Mouse (Mus musculus): ENCODE results near the gene Sst.
"Not testable (repeated sequence)": the region's sequence is repeated elsewhere in the genome, so short reads cannot be mapped to it uniquely, and the experiment has no call there.

Sst gene

DNA sequence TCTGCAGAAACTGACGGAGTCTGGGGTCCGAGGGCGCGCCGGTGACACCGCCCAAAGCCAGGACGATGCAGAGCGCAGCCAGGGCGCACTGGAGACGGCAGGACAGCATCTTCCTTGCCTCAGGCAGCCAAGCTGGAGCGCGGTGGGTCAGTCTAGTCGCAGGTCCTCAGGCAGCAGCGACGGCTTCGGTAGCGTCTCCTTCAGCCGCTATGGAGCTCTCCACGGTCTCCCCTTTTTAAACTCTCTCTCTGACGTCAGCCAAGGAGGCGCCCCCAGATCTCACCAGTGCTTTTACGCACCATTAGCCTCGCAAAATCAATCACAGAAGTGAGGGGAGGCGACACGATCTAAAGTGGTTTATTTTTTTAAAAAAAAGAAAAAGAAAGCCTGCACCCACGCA is at the start of gene Sst:
Gene Sst (minus strand): TSS at position 323 of the 400 bp plus-strand sequence.
- no peak for DNase-seq

- DNase-seq, result no peak
Observed at GRCm38 (mm10) chr16:23934397-23934796, 43.6 kb upstream of the Sst start.

DNA sequence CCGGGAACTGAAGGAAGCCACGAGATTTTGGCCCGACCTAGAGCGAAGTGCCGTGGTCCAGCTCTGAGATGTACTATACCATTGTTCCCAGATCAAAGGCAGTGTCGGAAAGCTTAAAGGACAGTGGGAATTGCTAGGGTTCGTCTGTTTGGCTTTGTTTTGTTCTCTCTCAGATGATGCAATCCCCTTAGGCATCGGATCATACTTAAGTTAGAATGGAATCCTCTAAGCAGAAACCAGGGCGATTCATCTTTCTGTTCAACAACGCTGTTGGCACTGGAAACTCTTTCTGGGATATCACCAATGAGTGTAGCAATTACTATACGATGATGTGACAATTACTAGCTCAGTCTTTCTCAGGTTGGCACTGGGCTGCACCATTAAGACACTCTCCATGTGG is 41.5 kb upstream of the Sst start, which contains the start of gene Rtp2:
Gene Rtp2 (minus strand): TSS at position 101 of the 400 bp plus-strand sequence.
- no peak for DNase-seq

- no peak for DNase-seq
Observed at GRCm38 (mm10) chr16:23931275-23931674, 40.5 kb upstream of the Sst start.

- no peak for DNase-seq
Observed at GRCm38 (mm10) chr16:23930426-23931073, 39.8 kb upstream of the Sst start.

GRCm38 (mm10) chr16:23927301-23928114 is 36.8 kb upstream of the Sst start:
- DNase-seq, result peak in 1 of 2 experiments; percentile 5

DNA sequence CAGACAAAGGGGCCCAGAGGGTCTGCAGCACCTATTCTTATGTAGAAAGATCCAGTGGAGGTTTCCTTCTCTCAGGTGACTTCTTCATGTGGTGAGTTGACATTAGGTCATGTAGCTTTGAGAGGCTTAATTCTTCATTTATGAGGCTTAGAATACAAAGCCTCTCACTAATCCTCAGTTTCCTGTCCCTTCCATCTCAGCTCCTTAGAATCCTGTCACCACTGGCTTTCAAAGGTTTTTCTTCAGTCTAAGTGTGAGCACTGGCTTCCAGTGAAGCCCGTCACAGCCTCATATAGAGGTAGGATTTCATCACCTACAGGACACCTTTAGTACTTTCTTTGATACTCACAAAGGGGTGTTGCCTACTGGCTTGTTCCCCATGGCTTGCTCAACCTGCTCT is 32.1 kb upstream of the Sst start:
- no peak for DNase-seq

GRCm38 (mm10) chr16:23921697-23922096 is 30.9 kb upstream of the Sst start:
- no peak for DNase-seq

DNA sequence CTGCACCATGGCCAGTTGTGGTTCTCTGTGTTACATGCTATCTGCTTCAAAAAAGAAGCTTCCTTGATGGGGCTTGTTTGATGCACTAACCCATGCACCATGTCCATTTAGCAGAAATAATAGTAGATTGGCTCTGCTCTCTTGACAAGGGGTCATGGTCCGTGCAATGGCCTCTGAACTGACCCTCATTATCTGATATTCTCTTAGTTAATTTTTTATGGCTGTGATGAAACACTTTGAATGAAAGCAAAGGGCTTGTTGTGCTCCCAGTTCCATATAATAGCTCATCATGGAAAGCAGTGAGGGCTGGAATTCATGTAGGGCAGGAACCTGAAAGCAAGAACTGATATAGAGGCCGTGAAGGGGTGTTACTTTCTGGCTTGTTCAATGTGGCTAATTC is 28.7 kb upstream of the Sst start:
- no peak for DNase-seq

DNA sequence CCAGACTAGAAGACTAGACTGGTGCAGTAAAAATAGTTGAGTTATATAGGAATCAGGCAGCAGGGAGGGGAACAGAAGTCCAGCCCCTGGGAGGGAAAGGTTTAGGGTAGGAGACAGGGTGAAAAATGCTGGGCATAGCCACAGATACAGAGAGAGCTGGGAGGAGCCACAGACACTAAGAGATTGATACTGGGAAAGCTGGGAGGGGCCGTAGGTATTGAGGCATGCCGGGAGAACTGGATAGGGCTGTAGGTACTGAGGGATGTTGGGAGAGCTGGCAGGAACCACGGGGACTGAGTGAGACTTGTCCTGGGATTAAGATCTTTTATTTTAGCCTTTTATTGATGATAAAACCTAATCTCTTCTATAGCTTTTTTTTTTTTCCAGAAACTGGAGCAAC is 22.6 kb upstream of the Sst start:
- no peak for DNase-seq

- DNase-seq, result no peak
Observed at GRCm38 (mm10) chr16:23912741-23913140, 22.0 kb upstream of the Sst start.

GRCm38 (mm10) chr16:23909015-23909354 is 18.2 kb upstream of the Sst start:
- DNase-seq, result not testable (repeated sequence)

GRCm38 (mm10) chr16:23908076-23909014 is 17.6 kb upstream of the Sst start:
- DNase-seq, result not testable (repeated sequence)

- DNase-seq, result not testable (repeated sequence)
Observed at GRCm38 (mm10) chr16:23906586-23906985, 15.8 kb upstream of the Sst start.

- DNase-seq, result no peak
Observed at GRCm38 (mm10) chr16:23901411-23901810, 10.7 kb upstream of the Sst start.

GRCm38 (mm10) chr16:23900061-23900460 is 9.3 kb upstream of the Sst start:
- DNase-seq, result no peak

DNA sequence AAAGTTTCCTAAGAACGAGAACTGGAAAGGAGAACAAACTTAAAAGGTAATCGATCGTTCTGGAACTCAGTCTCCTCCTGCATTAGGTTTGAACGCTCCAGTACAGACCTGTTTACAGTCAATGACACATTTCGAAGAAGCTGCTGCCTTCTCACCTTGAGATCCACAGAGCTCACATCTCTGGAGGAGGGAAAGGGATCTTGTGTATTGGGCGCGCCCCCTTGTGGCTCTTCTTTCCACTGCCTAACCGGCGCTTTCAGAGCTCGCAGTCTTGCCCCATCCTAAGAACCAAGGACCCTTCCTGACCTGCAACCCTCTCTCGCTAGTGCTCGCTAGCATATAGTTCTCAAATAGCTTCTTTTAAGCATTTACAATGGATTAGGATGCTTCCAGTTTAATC is 8.1 kb upstream of the Sst start:
- peak; percentile 82 to 90 for DNase-seq

- peak; percentile 66 to 80 for DNase-seq
Observed at GRCm38 (mm10) chr16:23897984-23898586, 7.3 kb upstream of the Sst start.

DNA sequence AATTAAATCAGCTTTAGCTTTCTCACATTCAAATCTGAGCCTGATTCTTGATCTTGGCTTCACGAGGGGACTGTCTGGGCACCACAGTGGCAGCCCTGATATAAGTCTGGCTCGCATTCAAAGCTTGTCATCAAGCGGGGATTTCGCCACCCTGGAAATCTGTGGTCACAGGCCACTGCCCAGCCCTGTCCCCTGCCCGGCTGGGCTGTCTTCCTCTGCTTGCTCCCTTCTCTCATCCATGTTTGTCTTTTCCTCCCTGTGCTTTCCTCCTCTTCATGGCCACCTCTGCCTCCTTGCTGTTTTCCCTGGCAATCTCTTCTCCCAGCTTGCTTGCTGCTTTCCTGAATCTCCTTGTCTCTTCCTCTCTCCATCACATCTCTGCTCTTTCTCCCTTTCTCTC is 6.7 kb upstream of the Sst start:
- peak in 1 of 2 experiments; percentile 8 for DNase-seq

- DNase-seq, result no peak
Observed at GRCm38 (mm10) chr16:23895135-23895534, 4.4 kb upstream of the Sst start.

DNA sequence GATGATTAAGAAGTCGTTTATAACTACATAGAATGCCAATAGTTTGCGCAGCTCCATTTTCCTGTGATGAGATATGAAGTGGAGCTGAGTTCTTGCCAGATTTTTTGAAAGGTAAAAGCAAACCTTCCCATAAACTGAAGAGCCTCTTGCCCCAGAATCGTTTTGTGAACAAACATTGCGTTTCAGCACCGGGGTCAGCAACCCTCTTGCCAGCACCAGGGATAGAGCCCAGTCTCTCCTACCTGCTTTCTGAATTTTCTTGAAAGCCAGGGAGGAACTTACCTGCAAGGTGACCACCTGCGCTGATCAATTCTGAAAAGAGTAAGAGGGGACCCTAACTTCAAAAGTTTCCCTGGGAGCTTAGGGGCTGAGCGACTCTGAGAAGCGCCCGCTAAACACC is 607 bp downstream of the Sst start:
- no peak for DNase-seq

- DNase-seq, result no peak
Observed at GRCm38 (mm10) chr16:23887910-23888579, 2.7 kb downstream of the Sst start.
